Mouse (Mus musculus) kidney, postnatal 0 days (tissue): ENCODE data around the gene Ccnd1. TPM values are rescaled to one million over a fixed set of nuclear protein-coding genes. Genes with fewer than 3 reads are reported as not detected.
"Not testable (repeated sequence)": the region's sequence is repeated elsewhere in the genome, so short reads cannot be mapped to it uniquely, and the experiment has no call there.

Source experiments
- ATAC-seq: fragments of 200-750 bp; cut with Nextera tagmentation; replicated peaks from 2 replicates; pipeline ENCODE4 v1.8.0; 2017; ENCODE audit warnings: low read depth, moderate number of reproducible peaks, moderate TSS enrichment, moderate library complexity; ENCODE audit not compliant: low FRiP score
- DNase-seq: peaks from one replicate; pipeline ENCODE4 v3.0.0-alpha.2; 2016; ENCODE audit warnings: low spot score
- H3K27ac ChIP-seq: fragments of 300-500 bp; sonication (generic); 2 replicates; pipeline ENCODE4 v1.5.1; 2014; ENCODE audit warnings: mild to moderate bottlenecking
- H3K27me3 ChIP-seq: fragments of 300-500 bp; sonication (generic); 2 replicates; pipeline ENCODE4 v1.6.1; 2014; ENCODE audit warnings: low read length, mixed read lengths; ENCODE audit not compliant: insufficient read depth
- H3K36me3 ChIP-seq: fragments of 300-500 bp; sonication (generic); 2 replicates; pipeline ENCODE4 v1.6.1; 2014; ENCODE audit warnings: low read length, mixed read lengths; ENCODE audit not compliant: insufficient read depth
- H3K4me1 ChIP-seq: fragments of 300-500 bp; sonication (generic); replicated peaks from 2 replicates; pipeline ENCODE4 v1.6.1; 2014; ENCODE audit warnings: antibody characterized with exemption, low read length, mixed read lengths; ENCODE audit not compliant: insufficient read depth
- H3K4me2 ChIP-seq: fragments of 300-500 bp; sonication (generic); 2 replicates; pipeline ENCODE4 v1.6.1; 2014; ENCODE audit warnings: mild to moderate bottlenecking, low read length, moderate library complexity, mixed read lengths
- H3K4me3 ChIP-seq: fragments of 300-500 bp; sonication (generic); replicated peaks from 2 replicates; pipeline ENCODE4 v1.5.1; 2014; ENCODE audit warnings: low read depth, low read length
- H3K9ac ChIP-seq: fragments of 300-500 bp; sonication (generic); 2 replicates; pipeline ENCODE4 v1.6.1; 2014; ENCODE audit warnings: low read depth, low read length
- H3K9me3 ChIP-seq: fragments of 300-500 bp; sonication (generic); replicated peaks from 2 replicates; pipeline ENCODE4 v1.6.1; 2016; ENCODE audit warnings: low read length, inconsistent platforms, mixed read lengths
- CTCF ChIP-seq: IDR thresholded peaks from 2 replicates; pipeline ENCODE4 v1.5.1; 2016; ENCODE audit warnings: antibody characterized with exemption, low read depth, mild to moderate bottlenecking, moderate library complexity
- WGBS: fragments of 180-500 bp; shearing (Covaris S2); extraction: QIAGEN DNeasy Blood & Tissue Kit; methylation state at CpG from one replicate; pipeline ENCODE4 v1.1.7; 2014; 5-methylcytosine and 5-hydroxymethylcytosine counted together
- polyA plus RNA-seq: library from polyadenylated mRNA; unstranded; fragments of >200 nt; fragmentation: Nextera tagmentation; extraction: Ambion mirVana; gene quantifications from 2 replicates; pipeline ENCODE4 v1.2.1, GENCODE M21; 2015

The Ccnd1 gene
- polyA plus RNA-seq, 1 experiment from 2014 or later, result 212 TPM

GRCm38 (mm10) chr7:144912897-144913296 is 26.8 kb downstream of the Ccnd1 start:
- TF ChIP-seq CTCF, result no peak
- ATAC-seq (no peak), DNase-seq (no peak)
- Histone ChIP-seq H3K9me3 (no peaks in the 10 kb centered on the region), H3K4me2 (no peak overlapping the region), H3K36me3 (no peaks in the 10 kb centered on the region), H3K9ac (no peak overlapping the region), H3K27ac (no peak overlapping the region), H3K27me3 (no peaks in the 10 kb centered on the region), H3K4me1 (peaks cover 6% of the 10 kb centered on the region), H3K4me3 (no peak overlapping the region)
- 65% methylated on average over 4 of the region's 4 CpGs for WGBS

GRCm38 (mm10) chr7:144911121-144911520 is 28.6 kb downstream of the Ccnd1 start:
- Histone ChIP-seq H3K4me3 (no peak overlapping the region), H3K9me3 (no peaks in the 10 kb centered on the region), H3K36me3 (no peaks in the 10 kb centered on the region), H3K9ac (no peak overlapping the region), H3K4me1 (peaks cover 6% of the 10 kb centered on the region), H3K27ac (no peak overlapping the region), H3K4me2 (no peak overlapping the region), H3K27me3 (no peaks in the 10 kb centered on the region)
- DNase-seq (no peak), ATAC-seq (no peak)
- no peak for TF ChIP-seq CTCF
- WGBS, result 75% methylated on average over 1 of the region's 1 CpGs

GRCm38 (mm10) chr7:144908705-144909104 is 31.0 kb downstream of the Ccnd1 start:
- no peak for TF ChIP-seq CTCF
- Histone ChIP-seq H3K4me1 (no peaks in the 10 kb centered on the region), H3K4me2 (no peak overlapping the region), H3K4me3 (no peak overlapping the region), H3K27me3 (no peaks in the 10 kb centered on the region), H3K27ac (no peak overlapping the region), H3K36me3 (no peaks in the 10 kb centered on the region), H3K9me3 (no peaks in the 10 kb centered on the region), H3K9ac (no peak overlapping the region)
- no peak for DNase-seq
- 0 out of 2 replicates have a peak, but pooled peaks have one; percentile 7 for ATAC-seq
- WGBS, result 30% methylated on average over 7 of the region's 7 CpGs

DNA sequence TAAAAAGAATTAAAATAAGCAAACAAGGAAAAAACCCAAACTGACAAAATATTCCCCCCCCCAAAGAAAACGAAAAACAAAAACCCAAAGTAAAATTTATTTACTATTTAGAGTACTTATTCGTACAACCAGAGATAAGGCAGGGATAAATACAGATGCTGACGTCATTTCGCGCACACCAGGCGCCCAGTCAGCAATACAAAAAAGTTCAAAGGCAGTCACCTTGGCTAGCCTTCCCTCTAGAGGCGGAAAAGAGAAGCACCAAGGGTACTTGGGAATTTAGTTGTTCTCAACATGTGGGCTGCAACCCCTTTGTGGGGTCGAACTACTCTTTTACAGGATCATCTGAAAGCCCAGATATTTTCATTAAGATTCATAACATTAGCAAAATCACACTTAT is 31.9 kb downstream of the Ccnd1 start:
- Histone ChIP-seq H3K27ac (no peak overlapping the region), H3K9ac (no peak overlapping the region), H3K27me3 (no peaks in the 10 kb centered on the region), H3K4me2 (no peak overlapping the region), H3K4me1 (no peaks in the 10 kb centered on the region), H3K4me3 (no peak overlapping the region), H3K9me3 (no peaks in the 10 kb centered on the region), H3K36me3 (no peaks in the 10 kb centered on the region)
- 14% methylated on average over 8 of the region's 8 CpGs for WGBS
- peak; percentile 53 for DNase-seq
- TF ChIP-seq CTCF, result peak; percentile 53; the same call in 1 of the 2 replicates
- no peak for ATAC-seq

GRCm38 (mm10) chr7:144906708-144907397 is 32.9 kb downstream of the Ccnd1 start:
- Histone ChIP-seq H3K4me3 (no peak overlapping the region), H3K27ac (no peak overlapping the region)
- 10% methylated on average over 28 of the region's 28 CpGs for WGBS

DNA sequence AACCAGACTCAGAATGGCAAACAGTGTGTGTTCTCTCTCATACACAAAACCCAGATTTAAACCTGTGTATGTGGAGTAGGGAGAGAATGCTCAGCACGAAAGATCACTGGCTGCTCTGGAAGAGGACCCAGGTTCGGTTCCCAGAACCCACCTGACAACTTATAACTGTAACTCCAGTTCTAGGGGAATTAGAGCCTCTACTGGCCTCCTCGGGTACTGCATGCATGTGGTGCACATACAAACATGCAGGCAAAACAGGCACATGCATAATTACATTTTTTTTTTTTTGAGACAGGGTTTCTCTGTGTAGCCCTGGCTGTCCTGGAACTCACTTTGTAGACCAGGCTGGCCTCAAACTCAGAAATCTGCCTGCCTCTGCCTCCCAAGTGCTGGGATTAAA is 34.2 kb downstream of the Ccnd1 start:
- 90% methylated on average over 3 of the region's 3 CpGs for WGBS
- not testable (repeated sequence) for H3K9me3 ChIP-seq, H3K27ac ChIP-seq, H3K4me3 ChIP-seq, H3K4me1 ChIP-seq, DNase-seq, H3K36me3 ChIP-seq, H3K4me2 ChIP-seq, H3K9ac ChIP-seq, ATAC-seq, H3K27me3 ChIP-seq
- TF ChIP-seq CTCF, result peak; percentile 26; the same call in 1 of the 2 replicates

More at GRCm38 (mm10) chr7:144906708-144907397, 32.9 kb downstream of the Ccnd1 start:
- DNase-seq (peak; percentile 72), ATAC-seq (peak; percentile 48)
- peak; percentile 86 for TF ChIP-seq CTCF
- Histone ChIP-seq H3K9ac (no peak overlapping the region), H3K4me2 (peak overlapping the region; percentile 31; the same call in 1 of the 2 replicates), H3K36me3 (no peaks in the 10 kb centered on the region), H3K27me3 (no peaks in the 10 kb centered on the region), H3K9me3 (no peaks in the 10 kb centered on the region), H3K4me1 (no peaks in the 10 kb centered on the region)

- ATAC-seq (no peak), DNase-seq (no peak)
- no peak overlapping the region for H3K4me2 ChIP-seq
- TF ChIP-seq CTCF, result no peak
- H3K9ac ChIP-seq, result no peak overlapping the region
- no peak overlapping the region for H3K27ac ChIP-seq
- peaks cover 13% of the 10 kb centered on the region; the same call in 1 of the 2 replicates for H3K4me1 ChIP-seq
- H3K27me3 ChIP-seq, result peaks cover 40% of the 10 kb centered on the region
- 69% methylated on average over 6 of the region's 6 CpGs for WGBS
- H3K9me3 ChIP-seq, result no peaks in the 10 kb centered on the region
- no peak overlapping the region for H3K4me3 ChIP-seq
- no peaks in the 10 kb centered on the region for H3K36me3 ChIP-seq
Observed at GRCm38 (mm10) chr7:144898506-144898905, 41.2 kb downstream of the Ccnd1 start.
